Mouse (Mus musculus): ENCODE results near the gene Lypla2.

Lypla2 gene

DNA sequence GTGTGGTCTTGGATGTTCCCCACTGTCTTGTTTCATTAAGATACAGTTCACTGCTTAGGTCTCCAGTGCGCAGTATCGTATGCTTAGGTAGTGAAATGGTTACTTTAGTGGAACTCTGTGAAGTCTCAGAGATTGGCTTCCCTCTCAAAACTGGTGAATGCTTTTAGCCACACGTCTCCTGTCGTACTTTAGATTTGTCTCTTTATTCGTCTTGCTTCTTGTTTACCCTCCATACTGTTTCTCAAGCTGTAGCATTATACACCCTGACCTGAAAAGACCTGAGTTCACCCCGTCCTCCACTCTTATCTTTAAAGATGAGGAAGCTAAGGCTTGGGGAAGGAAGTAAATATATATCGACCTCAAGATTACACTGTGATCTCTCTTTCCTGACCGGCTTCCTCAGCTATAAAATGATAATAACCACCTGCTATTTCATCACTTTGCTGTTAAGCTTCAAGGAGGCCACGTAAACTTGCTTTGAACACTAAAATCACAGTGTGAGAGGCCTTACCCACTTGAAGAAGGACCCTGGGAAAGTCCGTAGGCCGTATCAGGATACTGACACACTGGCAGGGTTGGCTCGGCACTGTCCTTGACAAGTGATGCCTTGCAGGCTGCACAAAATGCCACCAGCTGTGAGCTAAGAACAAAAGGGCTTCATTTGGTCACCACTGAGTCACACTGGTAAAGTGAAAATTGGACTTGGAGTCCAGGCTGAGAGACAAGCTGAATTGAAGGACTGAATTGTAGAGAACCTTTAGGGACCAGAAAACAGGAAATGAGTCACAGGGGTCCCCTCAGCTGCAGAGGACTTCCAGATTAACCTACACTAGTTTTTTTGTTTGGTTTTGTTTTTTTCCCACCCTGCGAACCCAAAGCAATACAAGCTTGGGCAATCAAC is 735 bp upstream of the Lypla2 start:
- DNase-seq (ENCODE audit: low read depth, low spot score) = no peak

GRCm38 (mm10) chr4:135971805-135972555 is 446 bp downstream of the Lypla2 start:
- peak; percentile 34 for DNase-seq (ENCODE audit: low read depth, low spot score)

DNA sequence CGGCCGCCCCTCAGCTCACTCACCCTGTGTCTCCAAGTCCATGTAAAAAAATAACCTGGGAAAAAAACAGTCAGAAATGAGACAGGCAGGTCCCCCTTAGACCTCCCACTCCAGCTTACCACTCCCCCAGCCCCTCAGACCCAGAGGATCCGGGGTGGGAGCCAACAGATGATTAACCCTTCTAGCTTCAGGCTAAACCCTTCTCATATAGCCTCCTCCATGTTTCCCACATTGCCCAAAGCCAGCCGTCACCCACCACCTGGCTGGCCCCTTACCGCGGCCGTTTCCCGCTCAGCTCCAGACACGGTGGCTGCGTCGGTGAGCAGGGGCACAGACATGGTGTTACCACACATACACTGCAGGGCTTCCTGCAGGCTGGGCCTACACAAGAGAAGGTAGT is 1.8 kb downstream of the Lypla2 start:
- DNase-seq (ENCODE audit: low read depth, low spot score) = no peak

GRCm38 (mm10) chr4:135969070-135969750 is 3.2 kb downstream of the Lypla2 start:
- DNase-seq (ENCODE audit: low read depth, low spot score) = no peak

DNA sequence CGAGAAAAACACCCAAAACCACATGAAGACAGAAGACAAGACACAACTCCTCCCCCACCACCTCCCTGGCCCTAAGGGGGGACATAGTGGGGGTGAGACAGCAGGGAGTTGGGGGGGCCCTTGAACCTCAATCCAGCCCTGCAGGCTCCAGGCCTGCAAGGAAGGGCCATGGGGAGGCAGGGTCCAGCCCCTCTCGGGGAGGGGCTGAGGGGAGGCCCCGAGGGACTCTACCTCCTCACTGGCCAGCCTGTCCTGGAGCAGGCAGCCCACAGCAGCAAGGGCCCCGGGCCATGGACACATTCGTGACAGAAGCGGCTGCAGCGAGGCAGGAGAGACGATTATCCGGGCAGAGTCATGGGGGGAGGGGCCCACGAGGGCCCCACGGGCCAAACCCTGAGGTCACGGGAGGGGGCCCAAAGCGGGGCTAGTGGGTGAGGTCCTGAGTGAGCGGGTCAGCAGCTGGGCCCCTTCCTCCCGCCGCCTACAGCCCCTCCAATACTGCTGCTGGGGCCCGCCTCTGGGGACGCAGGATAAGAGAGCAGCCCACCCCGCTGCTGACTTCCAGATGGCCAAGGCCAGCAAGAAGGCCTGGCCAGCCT is 4.1 kb downstream of the Lypla2 start:
- DNase-seq (ENCODE audit: low read depth, low spot score) = no peak

GRCm38 (mm10) chr4:135967086-135967760 is 5.2 kb downstream of the Lypla2 start:
- no peak for DNase-seq (ENCODE audit: low read depth, low spot score)

GRCm38 (mm10) chr4:135966283-135966682 is 6.1 kb downstream of the Lypla2 start:
- DNase-seq (ENCODE audit: low read depth, low spot score) = no peak

DNA sequence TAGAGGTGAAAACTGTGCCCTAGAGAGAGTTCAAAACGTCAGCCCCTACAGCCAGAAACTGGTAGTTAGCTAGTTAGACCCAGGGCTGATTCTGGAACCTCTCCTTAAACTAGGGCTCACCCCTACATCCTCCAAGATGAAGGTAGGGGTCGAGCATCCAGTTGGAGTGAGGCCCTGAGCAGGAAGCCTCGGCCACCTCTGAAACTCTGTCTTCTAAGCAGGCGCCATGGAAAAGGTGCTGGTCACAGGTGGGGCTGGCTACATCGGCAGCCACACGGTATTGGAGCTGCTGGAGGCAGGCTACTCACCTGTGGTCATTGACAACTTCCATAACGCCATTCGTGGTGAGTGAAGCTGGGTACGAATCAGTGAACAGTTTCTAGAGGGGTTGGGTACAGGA is 7.3 kb downstream of the Lypla2 start:
- no peak for DNase-seq (ENCODE audit: low read depth, low spot score)

GRCm38 (mm10) chr4:135964426-135964825 is 8.0 kb downstream of the Lypla2 start:
- DNase-seq (ENCODE audit: low read depth, low spot score) = no peak

DNA sequence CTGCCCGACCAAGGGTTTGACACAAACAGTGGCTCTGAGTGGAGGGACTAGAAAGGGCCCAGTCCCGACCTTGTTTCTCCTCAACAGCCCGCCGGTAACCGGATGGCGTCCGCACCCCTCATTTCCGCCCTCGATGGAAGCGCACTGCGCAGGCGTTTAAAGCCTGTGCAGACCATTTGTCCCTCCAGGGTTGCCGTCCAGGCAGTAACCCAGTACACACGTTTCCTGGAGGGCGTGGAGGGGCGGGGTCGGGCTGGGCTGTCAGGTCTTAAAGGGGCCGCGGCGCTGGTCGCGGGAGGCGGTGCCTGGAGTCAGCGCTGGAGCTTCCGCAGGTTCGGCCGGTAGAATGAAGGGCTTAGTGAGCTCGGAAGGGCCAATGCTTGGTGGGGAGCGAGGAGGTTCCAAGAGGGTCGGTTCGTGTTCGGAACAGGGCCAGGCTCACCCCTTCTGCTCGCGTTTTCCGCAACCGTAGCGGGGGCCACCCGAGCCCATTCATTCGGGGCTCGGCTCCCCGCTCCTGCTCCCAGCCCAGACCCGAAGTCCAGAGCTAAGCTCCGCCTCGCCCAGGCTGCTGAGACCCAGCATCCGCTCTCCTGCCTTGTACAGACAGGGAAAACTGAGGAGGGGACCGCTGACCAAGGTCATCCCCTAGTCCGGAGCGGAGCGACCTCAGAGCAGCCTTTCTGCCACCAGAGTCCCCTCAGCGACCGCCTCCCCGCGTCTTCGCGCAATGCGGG is 8.8 kb downstream of the Lypla2 start, which contains the start of gene Gale:
Gene Gale, plus strand, starts transcription at position 271 of the 737 bp plus-strand sequence.
- DNase-seq (ENCODE audit: low read depth, low spot score) = peak; percentile 97

- DNase-seq (ENCODE audit: low read depth, low spot score) = no peak
These were observed 9.5 kb downstream of the Lypla2 start for GRCm38 (mm10) chr4:135962946-135963345.

DNA sequence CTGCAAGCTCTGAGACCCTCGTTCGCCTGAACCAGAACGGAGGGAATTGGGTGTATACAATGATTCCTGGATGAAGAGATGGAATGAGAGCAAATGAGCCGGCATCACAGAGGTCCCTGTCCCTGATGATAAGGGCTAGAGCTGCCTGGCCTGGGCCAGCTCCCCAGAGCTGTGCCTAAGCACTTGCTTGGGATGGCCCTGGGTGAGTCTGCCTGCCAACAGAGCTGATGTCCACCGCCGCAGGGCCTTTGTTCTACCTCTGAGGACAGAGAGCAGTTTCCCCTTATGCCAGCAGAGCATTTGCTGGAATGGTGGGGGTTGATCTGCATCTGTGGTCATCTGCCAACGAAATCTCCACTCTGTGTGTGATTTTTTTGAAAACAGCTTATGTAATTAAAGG is 10.2 kb downstream of the Lypla2 start:
- no peak for DNase-seq (ENCODE audit: low read depth, low spot score)

DNA sequence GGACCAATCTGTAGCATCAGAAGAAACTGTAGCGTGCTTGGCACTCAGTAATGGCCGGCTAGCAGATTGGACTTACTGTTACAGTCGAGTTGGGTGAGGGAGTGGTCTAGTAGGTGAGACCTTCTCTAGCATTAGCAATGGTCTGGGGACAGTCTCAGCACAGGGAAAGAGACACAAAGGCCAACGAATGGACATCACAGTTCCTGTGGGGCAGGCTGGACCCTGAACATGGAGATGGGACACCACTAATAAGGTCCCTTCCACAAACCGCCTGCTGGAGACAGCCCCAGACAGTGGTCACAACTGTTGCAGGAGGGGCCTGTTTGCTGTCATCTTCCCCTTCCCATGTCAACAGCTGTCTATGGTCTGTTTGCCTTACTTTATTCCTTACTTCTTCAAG is 10.7 kb downstream of the Lypla2 start:
- DNase-seq (ENCODE audit: low read depth, low spot score) = no peak

GRCm38 (mm10) chr4:135960717-135961116 is 11.7 kb downstream of the Lypla2 start:
- peak; percentile 86 for DNase-seq (ENCODE audit: low read depth, low spot score)

- DNase-seq (ENCODE audit: low read depth, low spot score) = no peak
These were observed 14.1 kb downstream of the Lypla2 start for GRCm38 (mm10) chr4:135958354-135958753.

GRCm38 (mm10) chr4:135955886-135956285 is 16.5 kb downstream of the Lypla2 start:
- DNase-seq (ENCODE audit: low read depth, low spot score) = no peak

DNA sequence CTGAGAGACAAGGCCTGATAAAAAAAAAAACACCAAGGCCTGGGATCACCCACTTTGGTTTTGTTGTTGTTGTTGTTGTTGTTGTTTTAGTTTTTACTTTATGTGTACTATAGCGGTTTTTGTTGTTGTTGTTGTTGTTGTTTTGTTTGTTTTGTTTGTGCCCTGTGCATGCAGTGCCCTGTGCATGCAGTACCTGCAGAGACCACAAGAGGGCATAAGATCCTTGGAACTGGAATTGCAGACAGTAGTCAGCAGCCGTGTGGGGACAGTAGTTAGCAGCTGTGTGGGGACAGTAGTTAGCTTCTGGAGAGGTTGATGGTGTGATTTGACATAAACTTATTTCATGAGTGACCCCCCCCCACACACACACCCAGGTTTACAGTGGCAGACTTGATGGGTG is 18.2 kb downstream of the Lypla2 start:
- DNase-seq (ENCODE audit: low read depth, low spot score) = peak; percentile 41

DNA sequence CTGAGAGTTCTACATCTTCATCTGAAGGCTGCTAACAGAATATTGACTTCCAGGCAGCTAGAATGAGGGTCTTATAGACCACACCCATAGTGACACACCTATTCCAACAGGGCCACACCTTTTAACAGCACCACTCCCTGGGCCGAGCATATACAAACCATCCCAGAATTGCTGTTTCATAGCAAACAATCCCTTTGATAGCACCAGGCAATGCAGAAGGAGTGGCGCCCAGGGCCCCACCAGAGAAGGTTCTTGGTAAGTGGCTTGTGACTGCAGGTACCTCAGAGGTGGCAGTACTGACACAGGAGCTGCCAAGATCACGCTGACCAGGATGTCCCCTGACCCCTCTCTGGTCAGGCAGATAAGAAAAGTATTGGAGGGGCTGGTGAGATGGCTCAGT is 19.2 kb downstream of the Lypla2 start:
- DNase-seq (ENCODE audit: low read depth, low spot score) = no peak

GRCm38 (mm10) chr4:135951505-135951904 is 20.9 kb downstream of the Lypla2 start:
- peak; percentile 75 for DNase-seq (ENCODE audit: low read depth, low spot score)

DNA sequence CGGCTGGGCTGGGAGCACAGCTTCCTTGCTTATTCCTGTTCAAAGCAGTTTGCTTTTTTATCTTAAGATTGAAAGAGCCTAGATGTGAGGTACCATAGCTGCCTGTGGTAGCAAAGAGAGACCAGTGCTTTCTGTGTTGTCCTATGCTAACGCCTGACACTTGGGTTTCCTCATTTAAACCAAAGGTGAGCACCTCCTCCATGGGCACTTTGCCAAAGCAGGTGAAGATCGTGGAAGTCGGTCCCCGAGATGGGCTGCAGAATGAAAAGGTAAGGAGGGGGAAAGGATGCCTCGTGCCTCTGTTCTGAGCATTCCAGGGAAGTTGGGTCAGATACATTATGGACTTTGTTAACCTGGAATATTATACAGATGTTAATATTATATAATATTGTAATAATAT is 22.1 kb downstream of the Lypla2 start:
- DNase-seq (ENCODE audit: low read depth, low spot score) = no peak

Measured in ES-CJ7 (cell line).